Mouse (Mus musculus) left cerebral cortex, postnatal 4 days (tissue): ENCODE results near the gene Stk24. TPM values are rescaled to one million over a fixed set of nuclear protein-coding genes. Genes with fewer than 3 reads are reported as not detected.

Experiments used
- DNase-seq: peaks from one replicate; pipeline ENCODE4 v3.0.0-alpha.2; 2022
- intact Hi-C: fragments of 180-260 bp; cut with DNase I; formaldehyde crosslinking; loops from one replicate; pipeline ENCODE4 v1.15.1; 2025
- total RNA-seq, 2 experiments: library from RNA; stranded (reverse); gene quantifications; 2 replicates each; pipeline ENCODE4 v1.2.3; 2021

Gene Stk24
- total RNA-seq, 2 experiments from 2014 or later, result 45.9 to 52.1 TPM

DNA sequence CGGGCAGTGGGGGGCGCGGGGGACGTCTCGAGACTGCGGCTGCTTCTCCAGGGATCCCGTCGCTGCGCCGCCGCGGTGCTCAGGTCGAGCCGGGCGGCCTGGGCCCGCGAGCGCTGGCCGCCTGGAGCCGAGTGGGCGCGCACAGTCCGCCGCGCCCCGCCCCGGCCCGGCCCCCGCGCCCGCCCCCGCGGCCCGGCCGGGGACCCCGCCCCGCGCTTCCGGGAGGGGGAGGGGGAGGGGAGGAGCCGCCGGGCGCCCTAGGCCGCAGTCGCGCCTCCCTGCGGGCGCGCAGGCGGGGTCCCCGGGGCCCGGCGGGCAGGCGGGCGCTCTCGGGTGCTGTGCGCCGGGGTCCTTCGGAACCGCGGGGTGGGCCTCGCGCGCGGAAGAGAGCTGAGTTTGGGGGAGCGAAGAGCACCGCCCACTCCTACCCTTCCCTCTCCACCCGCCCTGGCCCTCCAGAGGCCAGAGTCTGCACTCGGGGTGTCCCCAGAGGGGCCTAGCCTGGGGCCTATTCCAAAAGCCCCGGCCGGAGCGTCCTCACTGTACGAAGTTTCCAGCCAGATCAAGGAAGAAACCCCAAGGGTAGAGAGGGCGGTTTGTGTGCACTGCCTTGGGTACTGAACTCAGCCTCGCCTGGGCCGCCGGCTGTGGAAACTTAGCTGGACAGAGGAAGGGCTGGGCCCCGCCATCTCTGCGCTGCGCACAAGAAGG is 540 bp downstream of the Stk24 start:
- intact Hi-C loops, result no loop called here
- DNase-seq, result peak; percentile 75

DNA sequence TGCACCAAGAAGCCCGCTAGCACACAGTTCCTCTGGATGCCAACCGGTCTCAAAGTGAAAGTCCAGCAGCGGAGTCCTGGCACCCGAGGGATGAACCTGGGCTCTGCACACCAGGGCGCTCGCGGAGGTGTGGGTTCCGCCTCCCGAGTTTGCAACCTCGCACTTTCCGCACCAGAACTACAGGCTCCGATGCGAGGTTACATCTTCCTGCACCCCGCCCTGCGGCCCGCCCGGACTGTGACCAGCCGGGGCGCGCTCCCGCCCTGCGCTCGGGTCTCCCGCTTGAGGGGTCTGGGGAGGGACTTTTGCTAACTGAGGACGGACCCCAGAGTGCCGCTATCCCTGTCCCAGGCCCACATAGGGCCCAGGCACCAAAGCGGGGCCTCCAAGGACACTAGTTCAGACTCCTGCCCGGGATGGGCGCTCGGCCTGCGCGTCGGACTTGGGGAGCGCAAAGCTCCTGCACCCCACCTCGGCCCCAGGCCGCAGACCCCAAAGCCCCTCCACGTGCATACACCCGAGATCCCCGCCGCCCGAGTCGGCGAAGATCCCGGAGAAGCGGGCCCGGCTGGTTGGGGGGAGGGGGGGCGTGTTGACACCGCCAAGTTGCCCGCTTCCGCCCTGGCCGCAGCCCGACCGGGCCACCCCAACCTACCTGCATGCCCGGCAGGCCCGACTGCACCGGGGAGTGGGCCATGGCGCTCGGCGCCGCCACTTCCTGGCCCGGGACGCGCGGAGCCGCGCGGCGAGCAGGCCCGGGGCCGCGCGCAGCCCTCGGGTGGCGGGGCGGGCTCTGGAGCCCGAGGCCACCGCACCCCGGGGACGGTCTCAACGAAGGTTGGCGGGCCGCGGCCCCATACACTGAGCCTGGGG is 1.3 kb downstream of the Stk24 start:
- intact Hi-C loops, result no loop called here
- DNase-seq, result peak; percentile 26

DNA sequence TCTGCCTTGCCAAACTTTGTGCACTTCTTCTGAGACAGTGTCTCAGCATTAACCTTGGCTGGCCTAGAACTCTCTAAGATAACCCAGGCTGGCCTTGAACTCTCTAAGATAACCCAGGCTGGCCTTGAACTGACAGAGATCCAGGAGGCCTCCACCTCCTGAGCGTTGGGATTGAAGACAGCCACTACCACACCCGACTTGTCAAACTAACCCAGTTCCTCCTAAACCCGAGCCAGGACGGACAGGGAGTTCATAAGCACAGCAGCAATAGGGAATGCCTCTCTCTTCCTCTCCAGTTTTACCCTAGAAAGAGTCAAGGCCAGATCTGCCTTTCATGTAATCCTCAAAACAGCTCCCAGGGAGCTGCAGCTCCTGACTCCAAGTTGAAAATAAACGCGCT is 3.2 kb downstream of the Stk24 start:
- no peak for DNase-seq
- intact Hi-C loops, result no loop called here

DNA sequence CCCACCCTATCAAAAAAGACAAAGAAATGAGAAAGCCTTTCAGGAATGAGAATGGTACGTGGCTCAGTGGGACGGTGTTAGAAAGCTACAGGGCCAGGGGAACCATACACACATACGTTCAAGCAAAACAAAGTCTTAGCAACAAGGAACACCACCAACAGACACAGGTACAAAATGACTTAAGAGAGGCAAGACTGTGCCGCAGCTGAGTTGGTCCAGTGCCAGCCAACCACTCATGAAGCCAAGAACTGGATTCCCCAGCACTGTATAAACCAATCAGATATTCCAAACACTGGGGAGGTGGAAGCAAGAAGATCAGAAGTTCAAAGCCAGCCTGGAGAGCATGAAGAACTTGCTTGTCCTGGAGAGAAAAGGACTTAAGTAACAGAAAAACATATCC is 5.9 kb downstream of the Stk24 start:
- no peak for DNase-seq
- intact Hi-C loops, result no loop called here

DNA sequence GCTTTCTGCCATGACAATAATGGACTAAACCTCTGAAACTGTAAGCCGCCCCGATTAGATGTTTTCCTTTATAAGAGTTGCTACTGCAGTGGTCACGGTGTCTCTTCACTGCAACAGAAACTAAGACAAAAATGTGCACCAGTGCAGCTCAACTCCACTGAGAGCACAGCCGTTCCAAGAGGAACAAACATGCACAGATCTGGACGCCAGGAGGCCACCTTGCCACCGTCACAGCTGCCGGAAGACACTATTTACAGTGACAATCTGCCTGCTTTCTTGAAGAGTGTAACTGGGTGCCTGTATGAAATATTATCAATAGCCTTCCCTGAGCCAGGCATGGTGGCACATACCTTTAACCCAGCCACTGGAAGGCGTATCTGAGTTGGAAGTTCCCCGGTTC is 6.8 kb downstream of the Stk24 start:
- no peak for DNase-seq
- intact Hi-C loops, result no loop called here

- DNase-seq, result no peak
- intact Hi-C loops, result no loop called here
These were observed 7.6 kb downstream of the Stk24 start for GRCm38 (mm10) chr14:121371911-121372820.

- DNase-seq, result no peak
- intact Hi-C loops, result no loop called here
These were observed 10.4 kb downstream of the Stk24 start for GRCm38 (mm10) chr14:121369385-121369784.

- DNase-seq, result no peak
- intact Hi-C loops, result no loop called here
These were observed 11.6 kb downstream of the Stk24 start for GRCm38 (mm10) chr14:121368108-121368705.

GRCm38 (mm10) chr14:121365991-121366728 is 13.7 kb downstream of the Stk24 start:
- DNase-seq, result no peak
- intact Hi-C loops, result no loop called here

GRCm38 (mm10) chr14:121365390-121365789 is 14.4 kb downstream of the Stk24 start:
- DNase-seq, result peak; percentile 34
- intact Hi-C loops, result no loop called here

DNA sequence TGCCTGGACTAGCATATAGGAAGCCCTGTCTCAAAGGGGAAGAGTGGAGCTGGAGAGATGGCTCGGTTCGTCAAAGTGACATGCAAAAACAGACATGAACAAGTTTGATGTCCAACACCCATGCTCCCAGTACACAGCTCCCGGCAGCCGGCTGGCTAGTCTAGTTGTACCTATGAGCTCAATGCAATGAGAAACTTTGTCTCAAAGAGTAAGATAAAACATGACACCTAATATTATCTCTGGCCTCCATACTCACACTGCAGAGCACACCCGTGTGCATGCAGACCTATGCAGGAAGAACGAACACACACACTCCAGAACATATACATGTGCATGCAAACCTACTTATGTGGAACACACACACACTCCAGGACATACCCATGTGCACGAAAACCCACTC is 15.5 kb downstream of the Stk24 start:
- intact Hi-C loops, result no loop called here

DNA sequence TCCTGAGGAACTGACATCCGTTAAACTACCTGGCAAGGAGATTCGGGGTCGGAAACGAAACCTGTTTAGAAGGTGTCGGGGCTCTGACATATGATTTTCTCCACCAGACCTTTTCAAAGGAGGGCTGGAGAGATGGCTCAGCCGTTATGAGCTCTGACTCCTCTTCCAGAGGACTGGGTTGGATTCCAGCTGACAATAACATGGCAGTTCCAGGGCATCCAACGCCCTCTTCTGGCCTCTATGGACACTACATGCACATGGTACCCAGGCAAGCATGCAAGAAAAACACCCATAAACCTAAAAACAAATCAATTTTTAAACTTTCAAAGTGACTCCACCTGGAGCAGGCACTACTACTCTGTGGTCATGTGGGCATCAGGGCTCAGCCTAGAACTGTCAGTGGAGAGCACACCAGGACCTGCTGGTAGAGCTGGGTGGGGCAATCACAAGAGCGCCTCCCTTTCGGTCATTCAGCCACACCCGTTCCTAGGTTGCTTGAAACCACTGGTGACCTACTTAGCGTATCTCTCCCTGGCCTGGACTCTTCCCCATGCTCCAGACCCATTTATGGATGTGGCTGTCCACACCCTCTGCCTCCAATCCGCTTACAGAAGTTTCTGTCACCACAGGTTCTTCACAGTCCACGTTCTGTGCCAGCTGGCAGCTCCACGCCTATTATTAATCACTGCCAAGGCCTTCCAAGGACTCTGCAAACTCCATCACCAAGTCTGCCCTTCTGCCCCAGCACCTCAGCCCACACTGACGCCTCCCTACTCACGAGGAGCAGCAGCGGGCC is 18.3 kb downstream of the Stk24 start:
- DNase-seq, result peak; percentile 61
- intact Hi-C loops, result no loop called here

More for the DNA sequence above, 15.5 kb downstream of the Stk24 start:
- DNase-seq, result no peak

DNA sequence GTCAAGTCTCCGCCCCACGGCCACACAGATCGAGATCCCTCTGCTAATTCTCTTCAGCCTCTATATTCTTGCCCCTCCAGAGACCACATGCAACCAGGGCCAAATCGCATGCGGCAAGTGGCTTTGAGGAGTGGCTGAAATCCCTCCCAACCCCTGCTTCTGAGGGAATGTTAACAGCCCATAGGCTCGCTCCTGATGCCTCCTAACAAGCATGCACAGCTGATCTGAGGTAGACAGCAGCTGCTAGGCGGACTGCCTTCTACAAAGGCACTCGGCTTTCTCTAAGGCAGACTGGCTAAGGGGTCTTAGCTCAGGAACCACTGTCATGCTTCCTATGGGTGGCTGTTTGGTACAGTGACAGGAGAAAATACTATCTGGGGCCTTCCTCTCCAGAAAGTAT is 20.0 kb downstream of the Stk24 start:
- DNase-seq, result no peak
- intact Hi-C loops, result no loop called here

DNA sequence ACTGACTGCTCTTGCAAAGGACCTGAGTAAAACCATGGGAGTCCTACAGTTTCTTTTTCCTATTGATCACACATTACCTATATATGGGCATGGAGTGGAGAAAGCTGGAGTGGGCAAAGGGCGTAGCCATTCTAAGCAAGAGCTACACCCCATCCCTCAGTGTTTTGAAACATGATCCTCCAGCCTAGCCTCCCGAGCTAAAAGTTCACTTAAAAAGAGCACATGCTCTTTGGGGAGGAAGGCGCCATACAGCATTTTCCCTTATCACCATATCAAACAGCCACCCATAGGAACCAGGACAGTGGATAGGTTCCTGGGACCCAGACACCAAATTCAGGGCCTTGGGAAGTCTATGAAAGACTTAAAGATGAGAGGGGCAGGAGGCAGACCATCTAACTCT is 20.8 kb downstream of the Stk24 start:
- intact Hi-C loops, result no loop called here

GRCm38 (mm10) chr14:121358327-121358726 is 21.5 kb downstream of the Stk24 start:
- no peak for DNase-seq
- intact Hi-C loops, result no loop called here

More for the DNA sequence above, 20.8 kb downstream of the Stk24 start:
- no peak for DNase-seq

DNA sequence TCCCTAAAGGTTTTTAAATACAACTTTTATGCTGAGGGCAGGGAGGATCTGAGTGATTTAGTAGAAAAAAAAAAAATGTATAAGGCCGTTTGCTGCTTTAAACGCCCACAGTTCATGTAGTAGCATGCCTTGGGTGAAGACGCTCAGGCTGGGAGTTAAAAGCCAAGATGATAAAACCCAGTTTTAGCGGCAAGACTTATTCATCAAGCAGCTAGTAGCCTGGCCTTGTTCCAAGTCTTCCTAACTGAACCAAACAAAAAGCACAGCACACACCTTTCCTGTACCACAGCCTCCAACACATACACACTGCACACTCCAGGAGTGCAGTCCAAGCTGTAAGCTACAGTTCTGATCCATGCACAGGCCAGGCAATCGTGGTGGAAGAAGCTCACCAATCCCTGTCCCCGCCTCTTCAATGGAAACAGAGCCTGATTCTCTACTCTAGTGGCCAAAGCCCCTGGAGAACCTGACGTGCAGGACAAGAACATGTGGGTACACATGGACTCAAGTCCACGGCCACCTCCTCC is 23.4 kb downstream of the Stk24 start:
- intact Hi-C loops, result no loop called here
- no peak for DNase-seq

- no peak for DNase-seq
- intact Hi-C loops, result no loop called here
These were observed 24.1 kb downstream of the Stk24 start for GRCm38 (mm10) chr14:121355732-121356131.

DNA sequence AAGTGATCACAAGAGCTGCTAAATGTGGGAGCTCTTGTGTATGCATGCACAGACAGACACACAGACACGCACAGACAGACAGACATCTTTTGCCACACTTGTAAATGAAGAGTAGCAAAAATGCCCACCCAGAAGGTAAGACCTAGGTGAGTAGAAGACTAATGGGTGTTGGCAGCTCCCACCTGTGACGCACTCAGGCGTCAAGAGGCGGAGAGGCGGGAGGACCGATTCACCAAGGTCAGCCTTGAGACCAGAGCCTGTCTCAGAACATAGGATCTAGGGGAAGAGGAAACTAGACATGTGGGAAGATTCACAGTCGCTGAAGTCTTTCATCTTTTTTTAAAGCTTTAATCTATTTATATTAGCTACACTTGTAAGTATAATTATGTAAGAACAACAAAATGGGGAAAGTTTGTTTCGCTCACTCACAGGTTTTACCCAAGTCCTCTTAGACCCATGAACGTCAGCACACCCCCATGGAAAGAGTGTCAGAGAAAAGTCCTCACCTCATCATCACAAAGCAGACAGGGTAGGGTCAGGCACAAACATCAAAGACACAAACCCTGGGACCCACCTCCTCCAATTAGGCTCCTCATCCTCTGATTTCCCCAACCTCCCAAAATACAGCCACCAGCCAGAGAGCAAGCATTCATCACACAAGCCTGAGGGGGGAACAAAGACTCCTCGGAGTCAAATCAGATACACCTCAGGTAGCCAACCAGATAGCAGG is 26.0 kb downstream of the Stk24 start:
- DNase-seq, result no peak
- intact Hi-C loops, result no loop called here
